Mouse (Mus musculus) pancreas, adult 10 weeks (tissue): ENCODE results near the gene Cep41. TPM values are rescaled to one million over a fixed set of nuclear protein-coding genes. Genes with fewer than 3 reads are reported as not detected.

Source experiments
- polyA plus RNA-seq: library from polyadenylated mRNA; stranded (reverse); fragments of 350-450 nt; fragmentation: Illumina TruSeq; extraction: RNeasy Lipid Tissue Mini Kit (QIAGEN cat#74804); gene quantifications from one replicate; pipeline ENCODE4 v1.2.3, GENCODE M21; 2015; ENCODE audit warnings: low read depth, low replicate concordance; ENCODE audit not compliant: insufficient read depth

Cep41 gene
- polyA plus RNA-seq: 2.1 TPM

GRCm38 (mm10) chr6:30693350-30693991, at the start of gene Cep41:
Cep41 (minus strand) TSS chr6:30693749.

GRCm38 (mm10) chr6:30723331-30723730, 29.8 kb upstream of the Cep41 start, which contains the start of gene Mest:
Mest (plus strand) TSS chr6:30723547.

GRCm38 (mm10) chr6:30638674-30639268, 54.8 kb downstream of the Cep41 start, which contains the start of gene Cpa1:
Cpa1 (plus strand) TSS chr6:30639218.

GRCm38 (mm10) chr6:30610710-30611109, 82.8 kb downstream of the Cep41 start, which contains the start of gene Cpa5:
Cpa5 (plus strand) TSS chr6:30611010.

Other genes with a start within 250 kb of the Cep41 start
- 2.9 TPM for gene Tmem209, start 184.0 kb downstream of the Cep41 start, polyA plus RNA-seq
- not detected for gene Ssmem1, start 183.9 kb downstream of the Cep41 start, polyA plus RNA-seq
- gene Cpa2, start 152.2 kb downstream of the Cep41 start, polyA plus RNA-seq: 4,945 TPM
- gene Cpa4, start 125.4 kb downstream of the Cep41 start, polyA plus RNA-seq: not detected
- not detected for gene Cpa5, start 82.7 kb downstream of the Cep41 start, polyA plus RNA-seq
- 22,942 TPM for gene Cpa1, start 54.5 kb downstream of the Cep41 start, polyA plus RNA-seq
- gene Mest, start 29.8 kb upstream of the Cep41 start, polyA plus RNA-seq: 6.2 TPM
- 4.3 TPM for gene Copg2, start 203.0 kb upstream of the Cep41 start, polyA plus RNA-seq
- gene Tsga13, start 221.8 kb upstream of the Cep41 start, polyA plus RNA-seq: not detected